Mouse (Mus musculus) left cerebral cortex, adult 11 months (tissue): ENCODE measurements around the gene Msi1.

Experiments
- DNase-seq: peaks from one replicate; pipeline ENCODE4 v3.0.0; 2022; ENCODE audit warnings: low spot score

Gene Msi1

DNA sequence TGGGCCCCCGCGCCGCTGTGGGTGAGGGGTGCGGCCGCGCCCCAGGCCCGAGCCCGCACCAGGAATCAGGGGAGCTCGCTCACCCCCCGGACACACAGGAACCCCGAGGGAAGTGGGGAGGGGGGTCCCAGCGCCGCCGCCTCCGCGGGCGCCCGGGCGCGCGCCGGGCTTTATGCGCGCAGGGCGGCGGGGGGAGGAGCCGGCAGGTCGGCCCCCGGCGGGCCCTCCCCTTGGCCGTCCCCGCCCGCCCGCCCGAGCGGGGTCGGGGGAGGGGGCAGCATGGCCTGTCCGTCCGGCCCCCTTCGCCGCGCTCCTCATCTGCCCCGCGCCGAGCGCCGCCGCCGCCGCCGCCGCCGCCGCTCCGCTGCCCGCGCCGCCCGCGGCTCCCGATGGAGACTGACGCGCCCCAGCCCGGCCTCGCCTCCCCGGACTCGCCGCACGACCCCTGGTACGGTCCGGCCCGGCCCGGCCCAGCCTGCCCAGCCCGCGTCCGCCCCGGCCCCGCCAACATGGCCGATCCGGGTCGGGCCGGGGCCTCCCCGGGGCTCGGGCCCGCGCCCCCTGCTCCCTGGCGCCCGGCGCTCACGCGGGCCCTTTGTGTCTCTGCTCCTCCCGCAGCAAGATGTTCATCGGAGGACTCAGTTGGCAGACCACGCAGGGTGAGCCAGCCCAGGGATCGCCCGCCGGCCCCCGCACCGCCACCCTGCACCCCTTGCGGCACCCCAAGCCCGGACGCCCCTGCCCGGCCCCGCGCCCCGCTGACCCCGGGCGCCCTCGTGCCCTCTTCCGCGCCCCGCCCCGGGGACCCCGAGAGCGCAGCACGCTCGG, at the start of gene Msi1:
Gene Msi1 (plus strand): TSS at position 241 of the 828 bp plus-strand sequence.
- no peak for DNase-seq

DNA sequence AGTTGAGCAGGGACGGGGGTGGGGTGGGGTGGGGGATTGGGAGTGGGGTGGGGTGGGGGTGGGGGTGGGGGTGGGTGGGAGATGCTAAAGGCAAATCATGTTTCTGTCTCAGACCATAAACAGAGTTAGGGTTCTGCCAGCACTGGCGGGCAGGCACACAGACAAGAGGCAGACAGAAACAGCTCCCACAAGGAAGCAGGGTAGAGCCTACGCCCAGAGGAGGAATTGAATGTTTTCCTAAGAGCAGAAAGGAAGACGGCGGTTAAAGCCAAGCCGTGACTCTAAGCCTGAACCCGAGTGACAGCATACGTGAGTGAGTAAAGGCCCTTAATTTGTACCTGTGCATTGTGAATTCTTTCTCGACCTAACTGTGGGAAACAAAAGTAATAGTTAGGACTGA, 37.5 kb upstream of the Msi1 start:
- DNase-seq: no peak

GRCm38 (mm10) chr5:115392969-115393368, 36.4 kb upstream of the Msi1 start:
- no peak for DNase-seq

DNA sequence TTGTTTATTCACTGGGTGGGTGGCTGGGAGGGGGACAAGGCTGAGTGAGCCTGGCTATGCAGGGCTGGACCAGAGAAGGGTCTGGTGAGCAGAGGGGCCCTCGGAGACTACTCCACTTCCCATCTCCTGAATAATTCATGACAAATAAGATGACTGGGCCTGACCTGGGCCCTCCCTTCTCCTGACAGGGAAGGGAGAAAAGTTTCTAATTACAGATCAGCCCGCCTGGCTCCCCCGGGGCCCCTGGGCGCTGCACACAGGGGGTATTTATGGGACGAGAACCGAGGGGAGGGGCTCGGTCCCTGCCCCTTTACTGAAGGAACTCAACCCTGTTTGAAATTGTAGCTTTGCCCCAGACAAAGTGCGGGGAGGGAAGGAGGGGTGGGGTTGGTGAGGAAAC, 35.2 kb upstream of the Msi1 start:
- no peak for DNase-seq

GRCm38 (mm10) chr5:115394836-115395235, 34.6 kb upstream of the Msi1 start:
- DNase-seq: no peak

DNA sequence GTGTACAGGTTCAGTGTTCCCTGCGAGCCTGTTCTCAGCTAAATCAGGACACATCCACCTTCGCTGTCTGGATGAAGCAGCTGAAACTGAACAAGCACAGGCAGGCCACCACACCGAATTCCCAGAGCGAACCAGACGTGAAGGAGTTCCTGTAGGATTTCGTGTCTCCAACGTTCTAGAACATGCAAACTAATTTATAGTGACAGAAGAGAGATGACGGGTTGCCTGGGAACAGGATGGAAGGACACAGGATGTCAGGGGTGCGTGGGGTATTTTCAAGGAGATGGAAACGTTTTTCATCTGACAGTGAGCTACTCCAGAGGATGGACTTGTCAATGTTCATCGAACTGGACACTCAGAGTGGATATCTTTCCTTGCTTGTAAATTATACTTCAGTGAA, 32.7 kb upstream of the Msi1 start:
- no peak for DNase-seq

DNA sequence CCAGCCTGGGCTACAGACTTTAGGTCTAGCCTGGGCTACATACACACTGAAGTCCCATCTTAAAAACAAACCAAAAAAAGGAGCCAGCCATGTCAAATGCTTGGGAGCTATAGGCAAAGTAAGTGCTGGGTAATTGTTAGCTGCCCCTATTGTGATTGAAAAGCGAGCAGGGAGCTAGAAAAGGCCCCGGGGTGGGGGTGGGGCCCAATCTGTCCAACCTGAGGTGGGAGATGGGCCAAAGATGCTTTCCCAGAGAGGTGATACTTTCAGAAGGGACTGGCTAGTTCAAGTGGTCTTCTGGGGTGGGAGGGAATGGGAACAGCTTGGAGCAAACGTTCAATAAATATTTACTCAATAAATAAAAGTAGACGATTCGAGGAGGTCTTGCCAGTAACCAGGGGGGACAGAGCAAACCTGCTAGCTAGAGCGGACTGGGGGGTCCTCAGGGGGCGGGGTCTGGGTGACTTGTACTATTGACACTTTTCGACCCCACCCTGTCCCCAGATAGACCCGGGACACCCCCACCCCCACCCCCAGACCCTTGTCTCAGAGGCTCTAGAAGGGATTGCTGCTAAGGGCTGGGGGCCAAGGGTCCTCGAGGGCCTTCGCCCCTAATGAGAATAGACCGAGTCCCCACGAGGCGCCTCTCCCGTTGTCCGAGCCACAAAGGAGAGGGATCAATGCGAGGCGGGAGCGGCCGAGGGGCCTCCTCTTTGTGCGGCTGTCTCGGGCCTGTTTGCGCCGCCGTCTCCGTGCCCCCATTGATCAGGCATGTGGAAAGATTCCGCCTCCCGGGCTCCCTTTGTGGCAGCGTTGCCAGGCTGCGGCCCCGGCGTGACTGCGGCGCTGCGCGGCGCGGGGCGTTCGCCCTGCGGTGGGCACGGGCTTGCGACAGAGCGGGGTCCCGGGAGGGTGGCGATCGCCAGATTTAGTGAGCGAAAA, 31.3 kb upstream of the Msi1 start:
- DNase-seq: peak; percentile 15

DNA sequence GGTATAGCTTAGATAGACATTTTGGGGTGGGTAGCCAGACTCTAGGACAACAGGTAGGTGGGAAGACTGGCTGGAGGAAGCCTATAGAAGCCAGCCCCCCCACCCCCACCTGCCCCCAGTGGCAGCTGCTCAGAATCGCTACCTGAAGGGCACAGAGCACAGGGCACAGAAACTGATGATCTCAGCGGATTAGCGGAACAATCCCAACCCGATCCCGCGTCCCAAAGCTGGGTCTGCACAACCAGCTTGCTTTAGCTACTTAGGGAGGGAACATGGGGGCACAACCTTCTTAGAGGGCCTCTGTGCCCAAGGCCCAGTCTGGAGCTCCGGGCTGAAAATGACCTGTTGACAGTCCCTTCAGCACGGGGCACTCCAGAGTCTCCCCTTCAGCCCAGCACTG, 27.3 kb upstream of the Msi1 start:
- DNase-seq: no peak

GRCm38 (mm10) chr5:115403436-115404140, 25.8 kb upstream of the Msi1 start:
- no peak for DNase-seq

DNA sequence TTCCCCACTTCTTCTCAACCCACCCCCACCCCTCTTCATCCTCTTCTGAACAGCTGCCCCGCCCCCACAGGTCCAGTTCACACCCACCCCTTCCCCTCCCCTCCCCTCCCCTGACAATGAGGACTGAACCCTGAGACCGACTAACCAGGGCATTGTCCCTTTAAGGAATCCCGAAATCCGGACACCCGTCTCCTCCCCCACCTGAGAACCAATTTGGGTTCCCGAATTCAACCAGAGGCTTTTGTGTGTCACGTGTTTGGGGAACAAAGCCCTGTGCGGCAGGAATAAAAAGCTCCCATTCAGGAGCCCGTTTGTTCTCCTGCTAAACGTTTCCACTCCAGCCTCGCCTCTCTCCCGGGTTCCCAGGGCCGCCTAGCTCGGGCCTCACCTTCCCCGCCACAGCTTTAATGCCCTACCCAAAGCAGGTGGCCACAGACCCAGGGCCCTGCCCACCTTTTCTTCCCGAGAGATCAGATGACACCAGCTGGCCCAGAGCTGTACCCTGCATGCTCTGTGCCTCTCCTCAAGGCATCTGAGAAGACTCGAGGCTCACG, 25.1 kb upstream of the Msi1 start:
- peak; percentile 22 for DNase-seq

DNA sequence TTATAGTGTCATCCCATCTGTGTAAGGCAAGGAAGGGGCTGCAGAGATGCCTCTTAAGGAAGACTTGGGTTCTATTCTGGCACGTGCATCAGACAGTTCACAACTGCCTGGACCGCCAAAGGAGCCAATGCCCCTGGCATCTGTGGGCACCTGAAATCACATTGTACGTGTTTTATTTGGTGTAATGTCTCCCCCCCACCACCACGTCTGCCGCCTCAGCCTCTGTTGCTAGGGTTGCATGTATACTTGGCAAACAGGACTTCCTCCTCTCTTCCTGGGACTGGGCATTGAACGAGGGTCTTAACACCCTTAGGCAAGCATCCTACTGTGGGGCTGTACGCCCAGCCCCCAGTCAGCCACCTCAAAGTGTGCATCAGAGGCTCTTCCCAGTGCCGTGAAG, 24.2 kb upstream of the Msi1 start:
- DNase-seq: no peak

GRCm38 (mm10) chr5:115408110-115408509, 21.3 kb upstream of the Msi1 start:
- no peak for DNase-seq

GRCm38 (mm10) chr5:115415111-115416085, 14.0 kb upstream of the Msi1 start:
- no peak for DNase-seq

- DNase-seq: no peak
These were observed 504 bp upstream of the Msi1 start for GRCm38 (mm10) chr5:115428831-115429358.

DNA sequence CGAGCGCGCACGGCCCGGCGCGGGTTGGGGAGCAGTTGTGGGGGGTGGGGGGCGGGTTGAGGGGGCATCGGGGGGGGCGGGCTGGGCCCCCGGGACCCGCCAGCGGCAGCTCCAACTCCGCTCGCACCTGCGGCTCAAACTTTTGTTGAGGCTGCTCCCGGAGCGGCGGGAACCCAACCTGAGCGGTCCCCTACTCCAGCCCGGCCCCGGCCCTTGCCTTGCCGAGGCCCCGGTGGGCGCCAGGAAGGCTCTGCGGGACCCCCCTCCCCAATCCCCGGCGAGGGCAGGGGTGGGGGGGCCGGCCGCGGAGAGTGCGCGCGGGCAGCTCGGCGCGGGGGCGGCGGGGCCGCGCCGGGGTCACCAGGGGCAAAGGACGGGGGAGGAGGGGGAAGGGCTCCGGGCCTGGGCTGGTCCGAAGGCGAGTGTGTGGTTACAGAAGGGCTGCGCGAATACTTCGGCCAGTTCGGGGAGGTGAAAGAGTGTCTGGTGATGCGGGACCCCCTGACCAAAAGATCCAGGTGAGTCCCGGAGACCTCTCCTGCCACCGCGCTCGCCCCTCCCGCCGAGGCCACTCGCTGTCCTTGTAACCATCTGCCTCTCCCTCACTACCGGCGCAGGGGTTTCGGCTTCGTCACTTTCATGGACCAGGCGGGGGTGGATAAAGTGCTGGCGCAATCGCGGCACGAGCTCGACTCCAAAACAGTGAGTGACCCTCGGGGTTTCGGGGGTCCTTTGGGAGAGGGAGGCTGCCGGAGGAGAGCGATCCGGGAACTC, 975 bp downstream of the Msi1 start:
- no peak for DNase-seq

GRCm38 (mm10) chr5:115431061-115431897, 1.9 kb downstream of the Msi1 start:
- no peak for DNase-seq

GRCm38 (mm10) chr5:115431898-115432259, 2.5 kb downstream of the Msi1 start:
- no peak for DNase-seq

GRCm38 (mm10) chr5:115432395-115432794, 3.0 kb downstream of the Msi1 start:
- DNase-seq: no peak

- no peak for DNase-seq
These were observed 3.8 kb downstream of the Msi1 start for GRCm38 (mm10) chr5:115433191-115433590.
